Mouse (Mus musculus) heart, adult 9 months (tissue): ENCODE measurements around the gene Fscn1.

ENCODE experiments used
- DNase-seq, 2 experiments: peaks; one replicate each; pipeline ENCODE4 v3.0.0; 2022; ENCODE audit warnings: low spot score in 2 of 2

Gene Fscn1

GRCm38 (mm10) chr5:142973971-142974370 is 13.8 kb downstream of the Fscn1 start:
- DNase-seq, result no peak

- no peak for DNase-seq
Measured at GRCm38 (mm10) chr5:142974598-142975121, 14.5 kb downstream of the Fscn1 start.

- DNase-seq, result no peak
Measured at GRCm38 (mm10) chr5:142976516-142976915, 16.4 kb downstream of the Fscn1 start.

- DNase-seq, result peak; percentile 39 to 71
Measured at GRCm38 (mm10) chr5:142982046-142982801, 22.1 kb downstream of the Fscn1 start.

GRCm38 (mm10) chr5:142983174-142983573 is 23.0 kb downstream of the Fscn1 start:
- DNase-seq, result no peak

GRCm38 (mm10) chr5:142984271-142984670 is 24.1 kb downstream of the Fscn1 start:
- no peak for DNase-seq

- DNase-seq, result no peak
Measured at GRCm38 (mm10) chr5:142988520-142988919, 28.4 kb downstream of the Fscn1 start.

GRCm38 (mm10) chr5:142989167-142989566 is 29.0 kb downstream of the Fscn1 start:
- no peak for DNase-seq

- DNase-seq, result no peak
Measured at GRCm38 (mm10) chr5:142994746-142995145, 34.6 kb downstream of the Fscn1 start.

- DNase-seq, result no peak
Measured at GRCm38 (mm10) chr5:142997526-142997925, 37.4 kb downstream of the Fscn1 start.

- DNase-seq, result peak; percentile 21 to 49
Measured at GRCm38 (mm10) chr5:142998171-142998570, 38.0 kb downstream of the Fscn1 start.

- no peak for DNase-seq
Measured at GRCm38 (mm10) chr5:143000091-143000490, 39.9 kb downstream of the Fscn1 start.

- DNase-seq, result peak in 1 of 2 experiments; percentile 48
Measured at GRCm38 (mm10) chr5:143000654-143001500, 40.7 kb downstream of the Fscn1 start.

GRCm38 (mm10) chr5:143009383-143009782 is 49.2 kb downstream of the Fscn1 start:
- DNase-seq, result no peak

GRCm38 (mm10) chr5:143017401-143017800 is 57.3 kb downstream of the Fscn1 start:
- DNase-seq, result peak in 1 of 2 experiments; percentile 49
